Mouse (Mus musculus): ENCODE results near the gene Rbm15b.

The Rbm15b gene

DNA sequence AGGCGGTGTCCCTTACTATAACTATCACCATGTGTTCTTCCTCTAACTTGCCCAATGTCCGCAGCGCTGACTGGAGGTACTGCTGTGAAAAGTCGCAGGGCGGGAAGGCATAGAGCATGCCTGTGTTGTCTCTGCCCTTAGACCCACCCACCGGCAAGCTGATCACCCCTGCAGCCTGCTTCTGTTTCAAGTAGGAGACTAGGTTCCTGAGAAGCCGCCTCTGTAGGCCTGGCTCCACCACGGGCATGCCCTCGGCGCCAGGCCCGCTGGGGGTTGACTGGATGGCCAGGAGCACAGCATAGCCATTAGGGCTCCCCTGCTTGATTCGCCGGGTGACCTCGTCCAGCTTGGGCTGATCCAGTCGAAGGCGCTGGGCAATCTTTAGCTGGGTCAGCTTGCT is 2.9 kb downstream of the Rbm15b start:
- peak; percentile 43 to 48 for DNase-seq

GRCm38 (mm10) chr9:106883085-106883484 is 4.1 kb downstream of the Rbm15b start:
- DNase-seq: no peak

- DNase-seq: no peak
These were observed 5.1 kb downstream of the Rbm15b start for GRCm38 (mm10) chr9:106882176-106882575.

- DNase-seq: no peak
These were observed 6.0 kb downstream of the Rbm15b start for GRCm38 (mm10) chr9:106881071-106881755.

DNA sequence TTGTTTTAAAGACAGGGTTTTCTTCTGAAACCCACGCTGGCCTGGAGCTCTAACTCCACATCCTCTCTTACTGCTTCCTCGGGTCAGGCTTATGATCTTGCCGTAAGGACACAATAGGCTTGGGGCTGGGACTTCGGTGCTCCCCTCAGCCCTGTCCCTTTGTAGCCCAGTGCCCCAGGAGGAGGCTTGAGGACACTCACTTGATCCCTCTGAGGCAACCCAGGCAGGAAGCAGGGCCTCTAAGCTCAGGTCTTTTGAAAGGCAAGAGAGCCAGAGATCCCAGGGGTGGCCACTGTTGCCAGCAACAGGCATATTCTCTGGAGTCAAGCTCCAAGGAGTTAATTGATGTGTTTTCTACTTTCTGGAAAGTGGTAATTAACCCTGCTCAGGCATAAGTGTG is 7.8 kb downstream of the Rbm15b start:
- DNase-seq: no peak

GRCm38 (mm10) chr9:106876666-106877065 is 10.6 kb downstream of the Rbm15b start:
- no peak for DNase-seq

DNA sequence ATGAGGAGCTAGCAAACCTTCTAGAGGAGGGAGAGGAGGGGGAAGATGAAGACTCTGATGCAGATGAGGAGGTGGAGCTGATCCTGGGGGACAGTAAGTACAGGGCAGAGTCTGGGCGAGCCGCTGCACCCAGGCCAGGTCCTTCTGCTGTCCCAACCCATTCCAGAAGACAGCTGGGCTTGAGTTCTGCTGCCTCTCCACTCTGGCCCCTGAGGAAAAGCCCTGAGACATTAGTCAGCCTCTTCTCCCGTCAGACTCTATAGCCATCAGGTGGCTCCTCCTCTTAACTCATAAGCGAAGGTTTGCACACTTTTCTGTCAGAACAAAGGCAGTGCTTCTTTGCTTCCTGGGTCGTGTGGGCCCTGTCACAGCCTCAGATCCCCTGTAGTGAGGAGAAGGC is 13.0 kb downstream of the Rbm15b start:
- no peak for DNase-seq

DNA sequence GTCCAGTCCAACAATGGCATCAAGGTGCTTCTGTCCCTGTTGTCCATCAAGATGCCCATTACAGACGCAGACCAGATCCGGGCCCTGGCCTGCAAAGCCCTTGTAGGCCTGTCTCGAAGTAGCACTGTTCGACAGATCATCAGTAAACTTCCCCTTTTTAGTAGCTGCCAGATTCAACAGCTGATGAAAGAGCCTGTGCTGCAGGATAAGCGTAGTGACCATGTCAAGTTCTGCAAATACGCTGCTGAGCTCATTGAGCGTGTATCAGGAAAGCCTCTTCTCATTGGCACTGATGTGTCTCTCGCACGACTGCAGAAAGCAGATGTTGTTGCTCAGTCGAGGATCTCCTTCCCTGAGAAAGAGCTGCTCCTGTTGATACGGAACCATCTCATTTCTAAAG is 29.2 kb downstream of the Rbm15b start:
- DNase-seq: no peak

- no peak for DNase-seq
These were observed 30.6 kb downstream of the Rbm15b start for GRCm38 (mm10) chr9:106856664-106857063.

DNA sequence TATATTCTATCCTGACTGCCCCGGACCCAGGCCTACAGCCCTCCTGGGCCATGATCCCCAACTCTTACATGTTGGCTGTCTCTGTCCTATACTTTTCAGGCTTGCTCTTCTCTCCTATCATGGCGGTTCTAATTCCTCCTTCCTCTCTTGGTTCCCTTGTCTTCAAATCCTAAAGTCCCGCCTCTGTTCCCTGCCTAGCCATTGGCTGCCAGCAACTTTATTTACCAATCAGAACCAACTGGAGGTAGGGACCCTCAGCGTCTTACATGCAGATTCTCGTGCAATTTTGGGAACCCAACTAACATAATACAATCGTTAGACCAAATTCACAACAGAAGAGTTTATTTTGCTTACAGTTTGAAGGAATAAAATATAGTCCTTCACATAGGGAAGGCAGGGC is 44.4 kb downstream of the Rbm15b start:
- DNase-seq: no peak

GRCm38 (mm10) chr9:106840569-106840968 is 46.7 kb downstream of the Rbm15b start:
- no peak for DNase-seq

All from cerebellum, postnatal 10 days (tissue).